In the genomic region with DNA sequence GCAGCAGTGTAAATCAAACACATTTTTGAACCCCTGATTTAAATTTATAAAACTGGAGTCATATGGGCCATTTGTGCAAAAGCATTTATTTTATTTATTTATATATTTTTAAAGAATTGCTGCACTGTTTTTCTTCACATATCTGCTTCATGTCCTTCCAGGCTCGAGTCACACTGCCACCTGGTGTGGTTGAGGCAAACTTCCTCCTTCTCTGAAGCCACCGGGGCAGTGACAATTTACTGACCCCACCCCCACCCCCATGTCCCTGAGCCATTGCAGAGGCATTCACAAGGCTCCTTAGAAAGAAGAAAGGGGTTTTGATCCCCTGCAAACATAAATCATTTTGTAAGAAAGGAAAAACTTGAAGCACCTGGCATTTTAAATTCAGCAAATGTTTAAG, we compare ENCODE assay signal across 11 mouse cellular contexts. TPM values are rescaled to one million over a fixed set of nuclear protein-coding genes. Genes with fewer than 3 reads are reported as not detected.
DNase-seq lines count a peak whose midpoint lies in the region; ATAC-seq and TF ChIP-seq lines count a peak whose summit lies in the region.
"Had no signal": no experiment of that assay in that cellular context is flagged by ENCODE, and none has a peak within 500 bp of the region (broad histone marks: within the 10 kb centered on the region; RNA-seq: fewer than 3 reads in every experiment).

No protein-coding gene starts in this region.

- no peaks in the 10 kb centered on the region for H3K27me3 ChIP-seq in heart, postnatal 0 days (ENCODE audit: control insufficient read depth, insufficient read depth, low read length)
- H3K27me3 ChIP-seq in heart, embryonic 12.5 days (replicated peaks) = no peaks in the 10 kb centered on the region
- H3K27me3 ChIP-seq in midbrain, embryonic 14.5 days (ENCODE audit: control insufficient read depth, insufficient read depth, low read length) = no peaks in the 10 kb centered on the region
- no peaks in the 10 kb centered on the region for H3K27me3 ChIP-seq in midbrain, embryonic 15.5 days (replicated peaks)
- H3K27me3 ChIP-seq in splenic B cell, adult 2 months (ENCODE audit: control insufficient read depth, insufficient read depth, low read length, poor library complexity, severe bottlenecking) = no peaks in the 10 kb centered on the region
- H3K27me3 ChIP-seq in intestine, embryonic 15.5 days (replicated peaks) = no peaks in the 10 kb centered on the region
- H3K27me3 ChIP-seq: hindbrain, embryonic 15.5 days; limb, embryonic 13.5 days had no signal

- H3K36me3 ChIP-seq in heart, postnatal 0 days (replicated peaks; ENCODE audit: control insufficient read depth, insufficient read depth, low read length) = no peaks in the 10 kb centered on the region
- no peaks in the 10 kb centered on the region for H3K36me3 ChIP-seq in heart, embryonic 12.5 days
- H3K36me3 ChIP-seq in midbrain, embryonic 14.5 days (ENCODE audit: control insufficient read depth, insufficient read depth, low read length) = no peaks in the 10 kb centered on the region
- H3K36me3 ChIP-seq in midbrain, embryonic 15.5 days (replicated peaks) = no peaks in the 10 kb centered on the region
- H3K36me3 ChIP-seq in splenic B cell, adult 2 months (ENCODE audit: control insufficient read depth, insufficient read depth, low read length, poor library complexity, severe bottlenecking) = no peaks in the 10 kb centered on the region
- H3K36me3 ChIP-seq in intestine, embryonic 15.5 days = no peaks in the 10 kb centered on the region
- H3K36me3 ChIP-seq: hindbrain, embryonic 15.5 days; limb, embryonic 13.5 days had no signal

- no peak overlapping the region for H3K4me2 ChIP-seq in heart, postnatal 0 days (ENCODE audit: low read depth, low read length)
- H3K4me2 ChIP-seq in heart, embryonic 12.5 days = no peak overlapping the region
- no peak overlapping the region for H3K4me2 ChIP-seq in midbrain, embryonic 14.5 days (ENCODE audit: low read length)
- H3K4me2 ChIP-seq in midbrain, embryonic 15.5 days = no peak overlapping the region
- no peak overlapping the region for H3K4me2 ChIP-seq in intestine, embryonic 15.5 days (replicated peaks)
- H3K4me2 ChIP-seq: hindbrain, embryonic 15.5 days; limb, embryonic 13.5 days had no signal

- TF ChIP-seq CTCF in heart, postnatal 0 days (IDR thresholded peaks at IDR 0.05; ENCODE audit: low read depth) = peak; percentile 50
- TF ChIP-seq CTCF in bone marrow macrophage, adult 2 months (IDR thresholded peaks at IDR 0.05; ENCODE audit: low read depth, low read length) = peak; percentile 28; the same call in 1 of the 2 replicates

- TF ChIP-seq EP300 in heart, postnatal 0 days (IDR thresholded peaks at IDR 0.05; ENCODE audit: low read depth) = no peak

- H3K9ac ChIP-seq in heart, postnatal 0 days (replicated peaks; ENCODE audit: low read depth, low read length) = no peak overlapping the region
- no peak overlapping the region for H3K9ac ChIP-seq in heart, embryonic 12.5 days
- no peak overlapping the region for H3K9ac ChIP-seq in midbrain, embryonic 14.5 days (replicated peaks; ENCODE audit: low read length)
- H3K9ac ChIP-seq in midbrain, embryonic 15.5 days = no peak overlapping the region
- H3K9ac ChIP-seq in intestine, embryonic 15.5 days = no peak overlapping the region
- H3K9ac ChIP-seq: hindbrain, embryonic 15.5 days; limb, embryonic 13.5 days had no signal

- DNase-seq in heart, postnatal 0 days (ENCODE audit: low spot score) = peak; percentile 34
- DNase-seq in midbrain, embryonic 14.5 days = peak; percentile 57
- peak; percentile 42 for DNase-seq in splenic B cell, adult 2 months (ENCODE audit: low read depth, low spot score)
- DNase-seq in T-cell, adult 2 months (ENCODE audit: low spot score) = no peak

- no peak for ATAC-seq in heart, postnatal 0 days (ENCODE audit: insufficient read depth, low read depth)
- ATAC-seq in heart, embryonic 12.5 days (ENCODE audit: insufficient number of reproducible peaks, low FRiP score) = no peak
- no peak for ATAC-seq in midbrain, embryonic 14.5 days (ENCODE audit: low FRiP score, low TSS enrichment)
- ATAC-seq in midbrain, embryonic 15.5 days (replicated peaks) = no peak
- no peak for ATAC-seq in intestine, embryonic 15.5 days
- ATAC-seq: activated CD4-positive, CD25-positive, alpha-beta regulatory T cell, adult 4 months had no signal

- no peak overlapping the region for H3K4me3 ChIP-seq in heart, postnatal 0 days (ENCODE audit: low read depth, low read length)
- no peak overlapping the region for H3K4me3 ChIP-seq in heart, embryonic 12.5 days
- no peak overlapping the region for H3K4me3 ChIP-seq in midbrain, embryonic 14.5 days (replicated peaks; ENCODE audit: low read depth, low read length)
- no peak overlapping the region for H3K4me3 ChIP-seq in midbrain, embryonic 15.5 days
- H3K4me3 ChIP-seq in bone marrow macrophage, adult 2 months (ENCODE audit: insufficient read depth, low read length) = no peak overlapping the region
- H3K4me3 ChIP-seq in intestine, embryonic 15.5 days (replicated peaks) = no peak overlapping the region
- H3K4me3 ChIP-seq: hindbrain, embryonic 15.5 days; limb, embryonic 13.5 days had no signal

- WGBS in heart, postnatal 0 days = 0% methylated on average over 2 of the region's 2 CpGs
- WGBS in heart, embryonic 12.5 days = 7% methylated on average over 2 of the region's 2 CpGs
- 12% methylated on average over 2 of the region's 2 CpGs for WGBS in midbrain, embryonic 14.5 days
- 8% methylated on average over 2 of the region's 2 CpGs for WGBS in midbrain, embryonic 15.5 days
- 1% methylated on average over 2 of the region's 2 CpGs for WGBS in intestine, embryonic 15.5 days

- no peak for TF ChIP-seq POLR2A in bone marrow macrophage, adult 2 months (IDR thresholded peaks at IDR 0.05; ENCODE audit: borderline replicate concordance, low read depth, low read length)

- H3K27ac ChIP-seq in heart, postnatal 0 days (ENCODE audit: low read depth) = no peak overlapping the region
- H3K27ac ChIP-seq in heart, embryonic 12.5 days (ENCODE audit: poor library complexity, severe bottlenecking) = no peak overlapping the region
- H3K27ac ChIP-seq in midbrain, embryonic 14.5 days (replicated peaks; ENCODE audit: low read depth, low read length) = no peak overlapping the region
- H3K27ac ChIP-seq in midbrain, embryonic 15.5 days = no peak overlapping the region
- H3K27ac ChIP-seq in bone marrow macrophage, adult 2 months (ENCODE audit: insufficient read depth, low read depth, low read length) = no peak overlapping the region
- no peak overlapping the region for H3K27ac ChIP-seq in intestine, embryonic 15.5 days
- H3K27ac ChIP-seq: hindbrain, embryonic 15.5 days; limb, embryonic 13.5 days had no signal

- no peaks in the 10 kb centered on the region for H3K4me1 ChIP-seq in heart, postnatal 0 days (ENCODE audit: control insufficient read depth, insufficient read depth)
- no peaks in the 10 kb centered on the region for H3K4me1 ChIP-seq in heart, embryonic 12.5 days (replicated peaks)
- H3K4me1 ChIP-seq in midbrain, embryonic 14.5 days (ENCODE audit: control insufficient read depth, insufficient read depth, low read length) = no peaks in the 10 kb centered on the region
- H3K4me1 ChIP-seq in midbrain, embryonic 15.5 days = no peaks in the 10 kb centered on the region
- H3K4me1 ChIP-seq in bone marrow macrophage, adult 2 months (ENCODE audit: control insufficient read depth, insufficient read depth, low read length) = 0 out of 2 replicates have a peak, but pooled peaks cover 2% of the 10 kb centered on the region
- H3K4me1 ChIP-seq in intestine, embryonic 15.5 days (replicated peaks) = no peaks in the 10 kb centered on the region
- H3K4me1 ChIP-seq: hindbrain, embryonic 15.5 days; limb, embryonic 13.5 days had no signal

- no peaks in the 10 kb centered on the region for H3K9me3 ChIP-seq in heart, postnatal 0 days (replicated peaks; ENCODE audit: control insufficient read depth, low read length)
- peaks cover 3% of the 10 kb centered on the region; the same call in 1 of the 2 replicates for H3K9me3 ChIP-seq in heart, embryonic 12.5 days (replicated peaks)
- H3K9me3 ChIP-seq in midbrain, embryonic 14.5 days (ENCODE audit: control insufficient read depth, low read length) = no peaks in the 10 kb centered on the region
- H3K9me3 ChIP-seq in midbrain, embryonic 15.5 days = no peaks in the 10 kb centered on the region
- H3K9me3 ChIP-seq in intestine, embryonic 15.5 days = no peaks in the 10 kb centered on the region
- H3K9me3 ChIP-seq: hindbrain, embryonic 15.5 days; limb, embryonic 13.5 days had no signal

RNA-seq across cellular contexts. Expression of a gene that starts 12.6 kb away (rescaled TPM):
- 7.9 and 10.6 TPM in 2 replicates for total RNA-seq in heart, postnatal 0 days (2014; rRNA removed; ENCODE audit: low replicate concordance)
- polyA plus RNA-seq in heart, postnatal 0 days (2015; fragmentation: Nextera tagmentation; extraction: Ambion mirVana) = 5.7 and 7.8 TPM in 2 replicates
- 13.7 and 14.1 TPM in 2 replicates for polyA plus RNA-seq in heart, embryonic 12.5 days (2016; fragmentation: Nextera tagmentation; extraction: Ambion mirVana)
- polyA plus RNA-seq in midbrain, embryonic 14.5 days (2014; fragmentation: Nextera tagmentation; extraction: Ambion mirVana) = 20.0 and 25.4 TPM in 2 replicates
- polyA plus RNA-seq in midbrain, embryonic 15.5 days (2015; fragmentation: Nextera tagmentation; extraction: Ambion mirVana) = 17.6 and 19.5 TPM in 2 replicates
- 10.6 and 16.8 TPM in 2 replicates for polyA plus RNA-seq in bone marrow macrophage, adult 2 months (2012; ENCODE audit: insufficient read depth, insufficient read length, missing spikeins)
- polyA plus RNA-seq in intestine, embryonic 15.5 days (2015; fragmentation: Nextera tagmentation; extraction: Ambion mirVana) = 9.1 and 12.6 TPM in 2 replicates
